Mouse (Mus musculus): Measurements from ENCODE around the gene Hsd17b2.

DNA sequence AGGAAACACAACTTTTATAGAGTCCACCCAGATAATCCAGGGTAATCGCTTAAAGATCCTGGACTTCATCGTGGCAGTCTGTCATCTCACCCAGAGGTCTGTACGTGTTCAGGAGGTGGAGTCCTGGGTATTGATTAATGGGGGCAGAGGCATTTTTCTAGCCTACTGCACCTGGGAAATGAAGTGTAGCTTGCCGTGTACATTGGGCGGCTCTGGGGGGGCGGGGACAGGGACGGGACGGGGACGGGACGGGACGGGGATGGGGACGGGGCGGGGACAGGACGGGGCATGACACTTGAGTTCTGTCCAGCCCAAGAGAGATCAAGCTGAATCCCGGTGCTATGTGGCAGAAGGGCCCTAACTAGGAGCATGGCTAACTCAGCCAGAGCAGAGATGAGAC, 94.8 kb downstream of the Hsd17b2 start:
- no peak for TF ChIP-seq CTCF (conservative IDR thresholded peaks at IDR 0.05; ENCODE audit: insufficient read depth, insufficient read length, low read depth, low read length)
- no peak for TF ChIP-seq POLR2A (IDR thresholded peaks at IDR 0.05; ENCODE audit: low read depth, low read length)
